Mouse (Mus musculus): ENCODE data around the gene Olfr153. TPM values are rescaled to one million over a fixed set of nuclear protein-coding genes. Genes with fewer than 3 reads are reported as not detected.

The Olfr153 gene
- polyA plus RNA-seq (2017; shearing (Covaris generic)) = not detected

GRCm38 (mm10) chr2:87531496-87531895 lies at the start of gene Olfr153:
TSS of gene Olfr153 (plus strand) at chr2:87531796.

GRCm38 (mm10) chr2:87496993-87497392 lies 34.6 kb upstream of the Olfr153 start, which contains the start of gene Pramel7:
TSS of gene Pramel7 (minus strand) at chr2:87497093.

GRCm38 (mm10) chr2:87506265-87506664 lies 25.3 kb upstream of the Olfr153 start, which contains the start of gene Pramel6:
TSS of gene Pramel6 (plus strand) at chr2:87506565.

GRCm38 (mm10) chr2:87545442-87545841 lies 13.8 kb downstream of the Olfr153 start, which contains the start of gene Olfr1128:
TSS of gene Olfr1128 (minus strand) at chr2:87545542.

GRCm38 (mm10) chr2:87573602-87574001 lies 42.0 kb downstream of the Olfr153 start, which contains the start of gene Olfr1129:
TSS of gene Olfr1129 (plus strand) at chr2:87573902.

Other genes with a start within 250 kb of the Olfr153 start
- gene Olfr1118, start 224.2 kb upstream of the Olfr153 start, polyA plus RNA-seq (2017; shearing (Covaris generic)) = not detected
- gene Olfr1120, start 177.0 kb upstream of the Olfr153 start, polyA plus RNA-seq (2017; shearing (Covaris generic)) = not detected
- gene Olfr1121, start 161.9 kb upstream of the Olfr153 start, polyA plus RNA-seq (2017; shearing (Covaris generic)) = not detected
- gene Olfr1122, start 145.9 kb upstream of the Olfr153 start, polyA plus RNA-seq (2017; shearing (Covaris generic)) = 0.35 TPM
- gene Olfr1123, start 115.2 kb upstream of the Olfr153 start, polyA plus RNA-seq (2017; shearing (Covaris generic)) = not detected
- 0.35 TPM for gene Olfr1124, start 101.5 kb upstream of the Olfr153 start, polyA plus RNA-seq (2017; shearing (Covaris generic))
- not detected for gene Olfr1126, start 77.8 kb upstream of the Olfr153 start, polyA plus RNA-seq (2017; shearing (Covaris generic))
- not detected for gene Pramel7, start 34.7 kb upstream of the Olfr153 start, polyA plus RNA-seq (2017; shearing (Covaris generic))
- not detected for gene Pramel6, start 25.2 kb upstream of the Olfr153 start, polyA plus RNA-seq (2017; shearing (Covaris generic))
- not detected for gene Olfr1128, start 13.7 kb downstream of the Olfr153 start, polyA plus RNA-seq (2017; shearing (Covaris generic))
- not detected for gene Olfr1129, start 42.1 kb downstream of the Olfr153 start, polyA plus RNA-seq (2017; shearing (Covaris generic))
- gene Olfr1130, start 74.4 kb downstream of the Olfr153 start, polyA plus RNA-seq (2017; shearing (Covaris generic)) = not detected
- gene Olfr1131, start 95.3 kb downstream of the Olfr153 start, polyA plus RNA-seq (2017; shearing (Covaris generic)) = not detected
- gene Olfr1132, start 105.7 kb downstream of the Olfr153 start, polyA plus RNA-seq (2017; shearing (Covaris generic)) = not detected
- not detected for gene Olfr1133, start 115.6 kb downstream of the Olfr153 start, polyA plus RNA-seq (2017; shearing (Covaris generic))
- gene Olfr1134, start 126.7 kb downstream of the Olfr153 start, polyA plus RNA-seq (2017; shearing (Covaris generic)) = not detected
- not detected for gene Olfr1135, start 141.9 kb downstream of the Olfr153 start, polyA plus RNA-seq (2017; shearing (Covaris generic))
- gene Olfr1136, start 162.2 kb downstream of the Olfr153 start, polyA plus RNA-seq (2017; shearing (Covaris generic)) = not detected
- gene Olfr1137, start 181.4 kb downstream of the Olfr153 start, polyA plus RNA-seq (2017; shearing (Covaris generic)) = not detected
- gene Olfr1138, start 208.2 kb downstream of the Olfr153 start, polyA plus RNA-seq (2017; shearing (Covaris generic)) = not detected
- gene Olfr1140, start 212.0 kb downstream of the Olfr153 start, polyA plus RNA-seq (2017; shearing (Covaris generic)) = not detected
- not detected for gene Olfr1141, start 222.2 kb downstream of the Olfr153 start, polyA plus RNA-seq (2017; shearing (Covaris generic))
- gene Olfr152, start 247.7 kb downstream of the Olfr153 start, polyA plus RNA-seq (2017; shearing (Covaris generic)) = not detected